Mouse (Mus musculus) G1E-ER4 (cell line): ENCODE measurements around the gene Smoc1. TPM values are rescaled to one million over a fixed set of nuclear protein-coding genes. Genes with fewer than 3 reads are reported as not detected.

Experiments
- GATA1 ChIP-seq: IDR thresholded peaks from one replicate; pipeline ENCODE4 v1.8.0; 2012; ENCODE audit warnings: low read length, inconsistent platforms
- polyA plus RNA-seq: library from polyadenylated mRNA; stranded (reverse); fragments of >175 nt; gene quantifications from 2 replicates; pipeline ENCODE4 v1.2.3, GENCODE M21; 2012

Gene Smoc1
- polyA plus RNA-seq = 6.2 and 7.7 TPM in 2 replicates

DNA sequence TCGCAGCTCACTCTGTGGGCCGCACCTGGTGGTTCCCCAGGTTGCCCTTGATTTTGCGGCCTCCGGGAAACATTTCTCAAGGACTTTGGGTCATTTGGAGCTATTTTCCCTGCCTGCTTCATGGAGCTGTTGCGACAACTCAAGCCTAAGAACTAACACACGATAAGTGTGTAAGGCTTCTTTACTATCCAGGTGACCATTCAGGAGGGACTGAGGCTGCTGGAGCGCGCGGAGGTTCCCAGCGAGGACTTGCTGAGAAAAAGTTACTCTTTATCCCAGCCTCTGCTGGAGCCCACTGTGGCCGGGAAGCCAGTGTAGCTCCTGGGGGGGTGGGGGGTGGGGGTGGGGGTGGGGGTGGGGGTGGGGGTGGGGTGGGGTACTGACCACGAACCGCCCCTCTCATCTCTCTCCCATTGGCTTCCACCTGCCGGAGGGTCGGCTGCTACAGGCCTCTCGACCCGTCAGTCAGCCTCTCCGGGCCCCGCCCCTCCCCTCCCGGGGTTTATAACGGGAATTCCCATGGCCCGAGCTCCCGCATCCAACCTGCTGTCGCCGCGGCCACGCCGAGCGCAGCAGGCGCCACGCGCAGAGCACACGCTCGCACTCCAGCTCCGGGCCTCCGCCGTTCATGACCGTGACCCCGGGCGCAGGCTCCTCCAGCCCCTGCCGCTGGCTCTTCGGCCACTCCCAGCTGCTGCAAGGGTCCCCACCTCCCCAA, at the start of gene Smoc1:
Gene Smoc1 (plus strand): TSS at position 532 of the 718 bp plus-strand sequence.
- no peak for TF ChIP-seq GATA1

GRCm38 (mm10) chr12:80982326-80982725, 44.3 kb upstream of the Smoc1 start:
- TF ChIP-seq GATA1 = no peak

- TF ChIP-seq GATA1 = no peak
Measured at GRCm38 (mm10) chr12:80983695-80984094, 42.9 kb upstream of the Smoc1 start.

DNA sequence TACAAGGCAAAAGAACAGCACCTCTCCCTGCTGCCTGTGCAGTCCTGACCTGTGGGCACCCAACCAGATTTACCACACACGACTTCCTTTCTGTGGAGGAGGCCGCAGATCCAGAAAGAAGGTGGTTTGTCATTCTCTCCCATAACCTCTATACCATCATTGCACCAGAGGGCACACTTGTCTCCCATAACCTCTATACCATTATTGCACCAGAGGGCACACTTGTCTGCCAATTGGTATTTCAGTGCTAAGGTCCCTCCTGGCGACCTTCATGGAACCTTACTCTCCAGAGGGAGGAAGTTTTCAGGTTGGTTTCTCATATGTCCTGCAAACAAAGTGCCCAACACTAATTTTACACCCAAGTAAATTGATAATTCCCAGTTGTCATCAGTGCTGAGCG, 40.0 kb upstream of the Smoc1 start:
- TF ChIP-seq GATA1 = no peak

DNA sequence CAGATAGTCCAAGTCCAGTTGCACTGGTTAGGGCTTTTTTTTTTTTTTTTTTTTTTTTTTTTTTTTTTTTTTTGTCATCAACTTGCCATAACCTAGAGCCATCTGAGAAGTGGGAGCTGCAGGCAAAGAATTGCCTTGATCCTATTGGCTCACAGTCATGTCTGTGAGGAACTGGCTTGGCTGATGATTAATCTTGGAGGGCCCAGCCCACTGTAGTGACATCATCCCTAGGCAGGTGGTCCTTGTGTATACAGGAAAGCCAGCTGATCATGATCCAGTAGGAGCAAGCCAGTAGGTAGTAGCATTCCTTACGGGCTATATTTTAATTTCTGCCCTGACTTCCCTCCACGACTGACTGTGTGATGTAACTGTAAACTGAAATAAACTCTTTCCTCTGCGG, 38.3 kb upstream of the Smoc1 start:
- TF ChIP-seq GATA1 = no peak

DNA sequence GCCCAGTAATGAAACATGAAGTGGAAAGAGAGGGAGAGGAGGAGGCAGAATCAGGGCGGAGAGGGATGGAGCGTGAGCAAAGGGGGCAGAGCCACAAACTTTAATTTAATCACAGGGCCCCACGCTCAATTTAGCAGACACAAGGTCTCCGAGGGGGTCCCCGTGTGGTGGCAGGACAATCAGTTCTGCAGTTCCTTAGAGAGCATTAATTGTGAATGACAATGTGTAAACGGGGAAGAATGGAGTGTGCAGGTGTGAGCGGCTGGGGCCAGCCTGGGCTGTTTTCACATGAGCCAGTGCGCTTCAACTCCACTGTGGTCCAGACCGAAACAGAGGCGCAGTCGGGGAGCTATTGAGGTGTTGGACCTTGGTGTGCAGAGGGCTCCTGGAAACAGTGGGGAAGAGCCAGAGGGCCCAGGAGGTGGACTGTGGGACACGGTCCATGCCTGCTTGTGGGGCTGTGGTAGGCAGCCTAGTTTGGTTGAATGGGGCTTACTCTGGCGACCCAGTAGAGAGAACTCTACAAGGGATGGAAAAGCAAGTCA, 35.6 kb upstream of the Smoc1 start:
- TF ChIP-seq GATA1 = no peak

GRCm38 (mm10) chr12:80991806-80992205, 34.8 kb upstream of the Smoc1 start:
- no peak for TF ChIP-seq GATA1

DNA sequence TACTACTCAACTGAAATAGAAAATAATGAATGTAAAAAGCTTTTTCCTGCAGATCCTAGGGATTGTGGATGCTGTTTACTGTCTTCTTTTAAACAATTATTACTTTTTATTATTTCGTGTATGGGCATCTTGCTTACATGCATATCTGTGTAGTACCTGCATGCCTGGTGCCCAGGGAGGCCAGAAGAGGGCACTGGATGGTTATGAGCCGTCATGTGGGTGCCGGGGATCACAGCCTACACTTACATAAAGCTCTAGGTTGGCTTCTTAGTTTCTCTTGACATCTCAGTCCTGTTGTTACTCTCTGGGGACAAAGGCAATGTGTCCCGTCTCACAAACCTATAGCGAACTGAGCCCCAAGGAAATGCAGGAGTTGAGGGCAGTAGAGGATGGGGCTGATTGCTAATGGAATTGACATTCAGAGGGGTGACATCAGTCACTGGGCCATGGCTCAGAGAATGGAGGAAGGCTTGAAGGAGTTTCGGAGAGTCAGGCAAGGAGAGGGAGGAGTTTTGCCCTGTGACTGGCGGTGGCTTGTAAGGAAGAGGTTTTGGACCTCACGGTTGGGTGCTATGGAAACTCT, 34.0 kb upstream of the Smoc1 start:
- no peak for TF ChIP-seq GATA1

- no peak for TF ChIP-seq GATA1
Measured at GRCm38 (mm10) chr12:80993773-80994172, 32.8 kb upstream of the Smoc1 start.

DNA sequence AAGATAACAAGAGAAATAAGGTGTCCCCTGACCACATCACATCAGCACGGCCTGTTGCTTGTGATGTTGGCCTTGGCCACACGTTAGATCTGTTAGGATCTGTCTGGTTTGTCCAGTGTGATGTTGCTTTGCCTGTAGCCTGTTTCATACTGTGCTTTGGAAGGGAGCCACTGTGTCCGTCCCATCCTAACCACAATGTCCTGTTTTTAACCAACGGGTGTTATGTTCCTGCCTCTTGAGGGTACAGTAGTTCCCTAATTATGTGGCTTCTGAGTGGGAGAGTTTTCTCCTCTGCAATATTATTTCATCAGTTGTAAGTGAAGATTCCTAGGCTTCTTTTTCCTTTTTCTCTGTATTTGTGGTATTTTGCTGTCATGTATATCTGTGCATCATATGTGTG, 31.3 kb upstream of the Smoc1 start:
- TF ChIP-seq GATA1 = no peak

- no peak for TF ChIP-seq GATA1
Measured at GRCm38 (mm10) chr12:80997652-80998051, 29.0 kb upstream of the Smoc1 start.

DNA sequence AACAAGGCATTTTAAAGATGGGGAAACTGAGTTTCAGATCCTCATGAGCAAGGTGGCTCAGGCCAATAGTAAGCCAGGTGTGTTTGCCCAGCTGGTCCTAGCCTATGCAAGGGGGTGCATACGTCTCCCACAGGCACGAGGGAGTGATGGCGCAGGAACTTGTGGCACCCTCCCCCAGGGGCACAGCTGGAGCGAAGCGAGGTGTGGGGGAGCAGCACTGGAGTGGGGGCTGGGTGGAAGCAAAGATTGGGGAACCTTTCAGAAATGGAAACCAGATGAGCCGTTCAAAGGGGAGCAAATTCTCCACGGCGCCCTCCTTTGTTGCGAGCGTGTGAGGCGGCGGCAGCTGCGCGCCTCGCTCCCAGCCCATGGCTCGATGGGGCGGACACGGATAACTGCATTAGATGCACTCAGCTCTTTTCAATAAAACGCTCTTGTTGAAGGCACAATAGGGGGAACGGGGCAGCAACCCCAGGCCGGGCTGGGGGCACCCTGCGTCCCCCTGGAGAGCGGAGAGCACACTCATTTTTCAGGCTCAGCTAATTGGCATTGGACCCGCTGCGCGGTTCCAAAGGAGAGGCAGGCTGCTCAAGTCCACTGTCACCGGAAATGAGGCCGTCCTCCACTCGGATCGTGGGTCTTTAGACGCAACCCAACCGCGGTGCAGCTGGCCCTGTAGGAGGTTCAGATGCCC, 27.9 kb upstream of the Smoc1 start:
- TF ChIP-seq GATA1 = no peak

DNA sequence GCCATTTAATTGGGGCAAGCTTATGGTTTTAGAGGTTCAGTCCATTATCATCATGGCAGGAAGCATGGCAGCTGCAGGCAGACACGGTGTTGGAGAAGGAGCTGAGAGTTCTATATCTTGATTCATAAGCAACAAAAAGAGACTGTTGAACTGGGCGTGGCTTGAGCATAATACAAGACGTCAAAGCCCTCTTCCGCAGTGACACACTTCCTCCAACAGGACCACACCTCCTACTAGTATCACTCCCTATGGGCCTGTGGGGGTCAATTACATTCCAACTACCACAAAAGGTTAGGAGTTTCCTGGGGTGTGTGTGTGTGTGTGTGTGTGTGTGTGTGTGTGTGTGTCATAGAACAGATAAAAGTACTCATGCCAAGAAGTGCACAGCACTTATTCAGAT, 25.7 kb upstream of the Smoc1 start:
- TF ChIP-seq GATA1 = no peak

GRCm38 (mm10) chr12:81002841-81003635, 23.6 kb upstream of the Smoc1 start:
- TF ChIP-seq GATA1 = no peak

DNA sequence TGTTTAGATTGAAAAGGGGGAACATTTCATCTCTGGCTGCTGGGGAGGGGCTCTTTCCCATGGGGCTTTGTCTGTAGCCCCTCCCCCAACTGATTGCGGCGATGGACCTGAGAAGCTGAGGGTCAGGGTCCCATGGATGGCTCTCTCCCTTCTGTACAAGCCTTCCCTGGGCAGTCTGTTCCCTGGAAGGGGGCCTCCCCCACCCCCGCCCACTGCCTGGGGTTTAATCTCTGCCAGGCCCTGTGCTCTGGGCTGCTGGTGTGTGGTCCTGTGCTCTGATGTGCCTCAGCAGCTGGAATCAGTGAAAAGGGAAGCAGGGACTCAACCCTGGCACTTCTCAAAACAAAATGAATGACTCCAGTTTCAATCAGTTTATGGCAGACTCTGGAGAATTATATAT, 16.8 kb upstream of the Smoc1 start:
- TF ChIP-seq GATA1 = no peak

- TF ChIP-seq GATA1 = no peak
Measured at GRCm38 (mm10) chr12:81011994-81012393, 14.6 kb upstream of the Smoc1 start.
